Mouse (Mus musculus): Measurements from ENCODE around the gene Tspan3.

DNA sequence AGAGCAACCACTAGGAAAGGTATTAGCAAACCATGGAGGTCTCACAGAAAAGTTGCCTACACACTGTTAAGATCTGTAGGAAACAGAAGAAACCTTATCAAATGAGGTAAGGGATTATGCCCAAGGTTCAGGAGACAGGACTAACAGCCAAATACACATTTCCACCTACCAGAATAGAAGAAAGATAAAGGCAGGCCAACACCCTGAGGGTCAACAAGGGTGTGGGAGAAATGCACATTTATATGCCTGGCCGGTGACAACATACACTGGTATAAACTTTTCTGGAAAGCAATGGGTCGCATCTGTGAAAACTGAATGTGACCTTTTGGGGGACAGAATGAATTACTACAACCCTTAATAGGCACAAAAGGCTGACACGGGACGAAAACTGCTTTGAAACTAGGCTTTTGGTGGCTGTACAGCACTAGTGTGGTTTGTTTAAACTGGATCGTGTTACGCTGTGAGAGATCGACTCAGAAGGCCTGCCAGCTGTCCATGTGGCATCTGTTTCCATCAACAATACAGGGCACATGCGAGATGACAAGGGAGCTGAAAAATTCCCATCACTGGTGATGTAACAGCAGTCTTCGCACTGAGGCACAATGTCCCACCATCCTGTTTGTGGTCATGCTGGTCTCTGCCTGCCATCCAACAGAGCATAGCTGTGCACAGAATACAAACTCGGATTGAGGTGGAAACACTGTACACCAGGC lies 33.3 kb downstream of the Tspan3 start:
- TF ChIP-seq EP300 (optimal IDR thresholded peaks at IDR 0.05) (no peak), CTCF (IDR thresholded peaks at IDR 0.05; ENCODE audit: low read depth) (no peak)
